Mouse (Mus musculus): ENCODE data around the gene Arl8b.

The Arl8b gene

DNA sequence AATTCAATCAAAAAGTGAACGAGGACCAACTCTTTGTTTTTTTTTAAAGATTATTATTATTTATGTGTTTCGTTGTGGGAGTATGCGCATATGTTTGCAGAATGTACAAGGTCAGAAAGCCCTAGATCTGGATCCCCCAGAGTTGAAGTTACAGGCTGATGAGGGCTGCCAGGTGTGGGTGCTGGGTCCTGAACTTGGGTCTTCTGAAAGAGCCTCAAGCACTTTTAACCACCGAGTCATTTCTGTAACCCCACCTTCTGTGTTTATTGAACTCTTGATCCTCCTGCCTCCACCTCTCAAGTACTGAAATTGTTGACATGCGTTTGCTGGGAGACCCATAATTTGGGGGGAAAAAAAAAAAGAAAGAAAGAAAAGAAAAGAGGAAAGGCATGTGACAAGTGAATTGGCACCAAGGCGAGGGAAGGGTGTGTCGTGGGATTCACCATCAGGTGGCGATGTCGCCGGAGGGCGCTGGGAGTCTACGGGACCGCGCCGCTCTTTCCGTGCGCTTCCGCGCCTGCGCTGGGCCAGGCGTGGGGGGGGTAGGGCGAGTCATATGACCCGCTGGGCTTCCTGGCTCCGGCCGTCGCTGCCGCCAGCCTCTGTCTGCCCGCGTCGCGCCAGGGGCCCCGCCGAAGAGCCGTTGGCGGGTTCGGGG, at the start of gene Arl8b:
Gene Arl8b (plus strand): TSS at position 574 of the 658 bp plus-strand sequence.
- peak; percentile 92 for DNase-seq (ENCODE audit: low spot score)

DNA sequence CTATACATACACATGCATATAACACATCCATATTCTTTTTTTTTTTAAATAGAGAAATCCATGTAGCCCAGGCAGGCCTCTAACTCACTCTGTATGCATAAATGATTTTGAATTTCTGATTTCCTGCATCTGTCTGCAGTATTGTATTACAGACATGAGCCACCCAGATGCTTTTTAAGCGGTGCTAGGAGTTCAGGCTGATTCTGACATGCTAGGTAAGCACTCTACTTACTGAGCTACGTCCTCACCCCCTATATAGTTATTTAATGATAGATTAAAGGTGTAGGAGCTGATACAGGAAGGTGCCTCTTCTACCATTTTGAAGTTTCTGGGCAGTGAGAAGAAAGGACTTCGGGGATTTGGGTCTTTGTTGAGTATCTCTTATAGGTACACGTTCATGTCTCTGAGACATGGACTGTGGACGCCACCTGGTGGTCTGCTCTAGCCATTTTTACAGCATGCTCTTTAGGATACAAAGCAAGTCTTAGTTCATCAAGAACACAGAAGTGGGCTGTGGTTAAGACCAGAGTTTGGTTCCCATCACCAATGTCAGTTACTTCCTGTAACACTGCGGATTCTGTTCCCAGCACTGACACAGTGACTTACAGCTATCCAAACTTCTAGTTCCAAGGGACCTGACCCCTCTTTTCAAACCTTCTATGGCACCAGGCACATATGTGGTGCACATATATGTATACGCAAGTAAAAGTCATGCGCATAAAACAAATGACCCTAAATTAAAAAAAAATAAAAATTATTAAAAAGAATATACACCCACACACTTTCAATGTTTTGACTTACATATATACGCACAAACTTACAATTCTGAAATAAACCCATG, 46.8 kb upstream of the Arl8b start:
- DNase-seq (ENCODE audit: low spot score), result peak; percentile 19

DNA sequence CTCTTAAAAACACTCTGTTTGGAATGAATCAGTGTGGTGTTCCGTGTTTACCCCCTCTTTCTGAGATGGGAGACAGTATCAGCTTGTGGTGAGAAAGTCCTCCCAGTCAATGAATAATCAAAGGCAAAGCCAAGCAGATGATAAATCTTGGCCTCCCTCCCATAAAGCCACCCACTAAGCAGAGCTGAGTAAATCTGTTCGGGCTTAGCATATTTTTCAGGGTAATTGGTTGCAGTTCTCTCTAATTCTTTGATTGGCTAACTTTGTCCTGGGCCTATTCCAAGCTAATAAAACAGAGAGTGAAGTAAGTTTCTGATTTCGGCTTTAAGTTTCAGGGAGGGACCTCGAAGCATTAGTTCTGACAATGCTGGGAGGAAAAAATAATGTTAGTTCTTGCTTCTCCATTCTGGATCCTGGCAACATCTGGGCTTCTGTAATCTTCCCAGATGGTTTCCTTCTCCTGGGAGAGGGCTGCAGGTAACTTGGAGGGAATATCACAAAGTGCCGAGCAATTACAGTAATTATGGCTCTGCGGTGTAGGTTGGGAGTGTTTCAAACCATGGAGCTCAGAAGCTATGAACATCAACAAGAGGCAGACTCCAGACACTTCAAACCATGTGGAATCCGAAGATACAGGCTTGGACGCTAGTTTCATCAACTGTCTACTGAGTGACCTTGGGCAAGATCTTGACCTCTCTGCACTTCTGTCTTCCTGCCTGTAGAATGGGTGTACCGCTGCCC, 44.3 kb upstream of the Arl8b start:
- no peak for DNase-seq (ENCODE audit: low spot score)

DNA sequence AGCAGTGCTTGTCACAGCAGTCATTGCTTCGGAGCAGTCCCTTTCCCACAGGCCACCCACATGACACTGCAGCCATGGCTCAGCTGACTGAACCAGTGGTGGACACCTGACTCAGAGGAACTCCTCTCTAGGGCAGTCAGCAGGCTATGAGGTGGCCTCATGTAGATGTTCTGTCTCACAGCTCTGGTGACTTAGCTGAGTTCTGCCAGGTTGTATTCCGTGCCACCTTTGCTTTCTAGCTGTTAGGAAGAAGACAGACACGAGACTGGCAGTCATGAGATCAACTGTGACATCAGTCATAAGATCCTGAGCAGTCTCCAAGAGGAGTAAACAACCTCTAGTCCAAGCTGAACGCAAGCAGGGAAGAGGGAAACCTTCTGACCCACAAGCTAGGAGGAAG, 42.3 kb upstream of the Arl8b start:
- no peak for DNase-seq (ENCODE audit: low spot score)

DNA sequence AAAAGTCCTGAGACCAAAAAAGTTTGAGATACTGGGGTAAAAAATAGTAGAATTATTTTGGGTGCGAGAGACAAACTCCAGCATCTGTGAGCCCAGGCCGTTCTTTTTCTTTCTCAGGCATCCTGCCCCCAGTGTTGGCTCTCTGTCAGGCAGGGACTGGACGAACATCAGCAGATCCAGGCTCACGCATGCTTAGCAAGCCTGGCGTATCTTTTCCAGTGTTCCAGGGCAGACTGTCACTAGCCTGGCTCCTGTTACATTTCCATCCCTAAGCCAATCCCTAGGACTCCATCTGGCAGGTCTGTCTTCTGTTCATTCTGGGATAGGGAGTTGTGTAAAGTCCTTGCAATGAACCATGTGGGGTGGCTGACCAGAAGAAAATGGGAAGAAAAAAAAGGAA, 39.2 kb upstream of the Arl8b start:
- DNase-seq (ENCODE audit: low spot score), result no peak

DNA sequence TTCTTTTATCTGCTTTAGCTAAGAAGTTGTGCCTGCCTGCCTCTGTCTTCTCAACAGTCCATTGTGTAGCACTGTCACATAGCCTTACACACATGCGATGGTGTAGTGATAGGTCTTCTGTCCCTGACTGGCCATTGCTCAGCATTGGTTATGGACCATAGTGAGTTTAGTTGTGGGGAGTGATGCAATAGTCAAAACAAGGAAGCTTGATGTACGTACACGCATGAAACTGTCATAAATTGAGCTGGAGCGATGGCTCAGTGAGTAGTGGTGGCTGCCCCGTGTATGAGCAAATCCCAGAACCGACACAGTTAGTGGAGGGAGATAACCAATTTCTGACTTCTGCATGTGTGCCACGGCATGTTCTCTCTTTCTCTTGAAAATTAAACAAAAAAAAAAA, 31.6 kb upstream of the Arl8b start:
- no peak for DNase-seq (ENCODE audit: low spot score)

DNA sequence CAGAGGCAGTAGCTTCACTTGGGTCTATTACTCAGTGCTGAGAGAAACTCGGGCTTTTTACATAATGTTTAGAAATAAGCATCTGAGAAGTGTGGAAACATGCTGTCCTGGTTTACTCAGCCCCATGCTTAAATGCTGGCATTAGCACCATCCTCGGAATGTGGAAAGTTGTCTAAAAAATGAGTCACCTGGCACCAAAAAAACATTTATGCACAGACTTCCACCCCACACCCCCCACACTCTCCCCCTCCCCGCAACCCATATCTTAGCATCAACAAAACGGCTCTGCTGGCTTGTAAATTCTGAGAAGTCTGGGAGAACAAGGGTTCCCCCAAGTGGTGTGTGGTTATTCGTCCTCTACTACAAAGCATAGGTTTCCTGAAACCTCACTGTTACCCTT, 30.5 kb upstream of the Arl8b start:
- DNase-seq (ENCODE audit: low spot score), result no peak

DNA sequence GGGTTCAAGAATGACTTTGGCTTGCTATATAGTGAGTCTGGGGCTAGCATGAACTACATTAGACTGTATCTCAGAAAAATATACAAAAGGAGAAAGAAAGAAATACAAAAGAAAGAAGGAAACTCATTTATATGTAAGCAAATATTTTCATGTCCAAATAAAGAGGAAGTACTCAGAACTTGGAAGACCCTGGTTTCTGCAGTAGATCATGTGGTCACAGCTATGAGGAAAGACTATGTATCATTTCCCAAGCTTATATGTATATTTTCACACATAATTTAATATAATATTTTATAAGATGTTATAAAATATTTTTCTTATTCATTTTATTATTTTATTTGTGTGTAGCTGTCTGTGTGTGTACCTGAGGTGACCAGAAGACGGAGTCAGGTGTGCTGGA, 29.4 kb upstream of the Arl8b start:
- no peak for DNase-seq (ENCODE audit: low spot score)

DNA sequence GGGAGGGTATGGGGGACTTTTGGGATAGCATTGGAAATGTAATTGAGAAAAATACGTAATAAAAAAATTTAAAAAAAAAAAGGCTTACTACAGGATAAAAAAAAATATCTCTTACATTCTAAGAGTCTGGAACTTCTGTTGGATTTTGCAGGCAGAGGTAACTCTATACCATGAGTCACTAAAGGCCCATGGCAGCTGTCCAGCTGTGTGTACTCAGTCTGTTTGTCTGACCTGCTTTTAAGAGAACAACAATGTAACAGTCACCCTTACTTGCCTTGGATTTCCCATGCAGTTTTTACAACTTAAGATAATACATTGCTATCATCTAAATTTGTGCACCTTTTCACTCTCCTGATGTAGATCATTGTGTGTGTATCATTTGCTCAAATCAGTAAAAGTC, 28.5 kb upstream of the Arl8b start:
- no peak for DNase-seq (ENCODE audit: low spot score)

DNA sequence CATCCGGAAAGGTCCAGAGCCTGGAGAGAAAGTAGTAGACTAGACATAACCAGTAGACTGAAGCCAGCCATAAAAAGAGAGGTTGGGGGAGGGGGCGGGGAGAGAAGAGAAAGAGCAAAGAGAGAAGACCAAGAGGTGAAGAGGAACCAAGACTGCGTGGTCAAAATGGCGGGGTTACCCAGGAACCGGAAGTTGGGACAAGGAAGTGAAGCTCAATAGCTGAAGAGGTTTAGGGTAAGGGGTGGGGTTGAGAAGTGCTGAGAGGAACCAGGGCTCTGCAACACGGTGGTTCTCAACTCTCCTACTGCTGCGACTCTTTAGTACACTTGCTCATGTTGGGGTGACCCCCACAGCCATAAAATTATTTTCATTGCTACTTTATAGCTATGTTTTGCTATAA, 27.0 kb upstream of the Arl8b start:
- no peak for DNase-seq (ENCODE audit: low spot score)

DNA sequence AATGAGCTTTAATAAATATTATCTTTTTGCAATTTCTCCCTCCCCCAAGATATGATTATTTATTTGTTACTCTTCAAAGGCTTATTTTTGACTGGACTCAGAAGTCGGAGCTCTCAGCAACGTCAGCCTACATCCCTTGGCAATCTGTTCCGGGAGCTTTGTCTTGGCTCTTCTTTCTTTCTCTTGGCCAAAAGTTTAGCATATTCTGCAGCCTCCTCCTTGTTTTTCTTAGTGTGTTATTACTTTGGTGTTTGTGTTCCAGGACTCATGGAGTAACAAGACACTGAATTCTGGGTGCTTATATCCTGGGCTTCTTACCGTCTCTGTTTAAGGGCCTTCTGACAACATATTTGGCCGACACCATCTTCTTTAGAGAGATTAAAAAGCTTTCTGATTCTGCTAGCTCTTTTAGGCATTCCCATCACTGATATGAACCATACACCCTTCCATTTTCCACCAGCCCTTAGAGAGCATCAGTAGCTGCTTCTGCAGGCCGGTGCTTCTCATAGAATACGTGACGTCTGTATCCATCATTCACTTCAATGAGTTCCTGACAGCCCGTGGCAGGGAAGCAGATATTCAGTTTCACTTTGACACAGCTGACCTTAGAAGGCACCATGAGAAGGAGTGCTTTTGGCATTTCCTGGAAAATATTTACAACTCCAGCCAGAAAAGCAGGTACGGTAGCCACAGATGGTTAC, 23.8 kb upstream of the Arl8b start:
- DNase-seq (ENCODE audit: low spot score), result no peak

DNA sequence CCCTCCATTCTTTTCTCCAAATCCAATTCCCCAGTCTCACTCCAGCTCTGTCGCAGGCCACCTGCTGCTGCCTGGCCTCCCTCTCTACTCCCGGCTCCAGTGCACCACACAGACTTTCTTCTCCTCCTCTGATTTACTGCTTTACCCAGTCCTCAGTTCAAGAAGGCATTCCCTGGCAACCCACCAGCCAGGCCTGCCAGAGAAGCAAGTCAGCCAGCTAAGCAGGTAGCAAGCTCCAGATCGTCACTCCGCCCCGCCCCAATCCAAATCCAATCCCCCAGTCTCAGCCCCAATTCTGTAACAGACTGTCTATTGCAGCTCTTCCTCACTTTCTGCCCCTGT, 23.2 kb upstream of the Arl8b start:
- no peak for DNase-seq (ENCODE audit: low spot score)

DNA sequence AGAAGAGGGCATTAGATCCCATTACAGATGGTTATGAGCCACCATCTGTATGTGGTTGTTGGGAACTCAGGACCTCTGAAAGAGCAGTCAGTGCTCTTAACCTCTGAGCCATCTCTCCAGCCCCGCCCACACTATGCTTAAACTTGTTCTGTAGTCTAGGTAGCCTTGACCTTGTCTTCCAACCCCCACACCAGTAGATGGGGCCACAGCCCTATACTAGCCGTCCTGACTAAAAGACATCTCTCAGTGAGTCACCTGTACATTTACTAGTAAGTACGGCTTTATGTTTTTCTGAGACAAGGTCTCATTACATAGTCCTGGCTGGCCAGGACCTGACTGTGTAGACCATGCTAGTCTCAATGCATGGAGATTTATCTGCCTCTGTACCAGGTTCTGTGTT, 12.0 kb upstream of the Arl8b start:
- DNase-seq (ENCODE audit: low spot score), result no peak

DNA sequence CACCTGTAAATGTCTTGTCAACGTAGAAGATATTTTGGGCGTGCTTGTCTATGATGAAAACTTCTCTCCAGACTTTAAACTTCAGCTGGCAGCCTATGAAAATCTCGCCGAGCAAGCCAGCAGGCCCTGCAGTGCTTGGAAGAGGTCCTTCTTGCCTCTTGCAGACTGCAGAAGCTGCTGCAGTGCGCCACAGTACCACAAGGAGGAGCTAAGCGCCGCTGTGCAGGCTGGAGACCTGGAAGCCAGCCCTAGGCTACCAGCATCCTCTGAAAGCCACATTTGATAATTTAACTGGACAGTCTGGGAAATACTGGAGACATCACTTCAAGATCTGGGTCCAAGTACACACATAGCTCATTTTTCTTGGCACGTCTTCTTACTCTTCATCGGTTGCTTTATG, 10.0 kb upstream of the Arl8b start:
- peak; percentile 69 for DNase-seq (ENCODE audit: low spot score)

DNA sequence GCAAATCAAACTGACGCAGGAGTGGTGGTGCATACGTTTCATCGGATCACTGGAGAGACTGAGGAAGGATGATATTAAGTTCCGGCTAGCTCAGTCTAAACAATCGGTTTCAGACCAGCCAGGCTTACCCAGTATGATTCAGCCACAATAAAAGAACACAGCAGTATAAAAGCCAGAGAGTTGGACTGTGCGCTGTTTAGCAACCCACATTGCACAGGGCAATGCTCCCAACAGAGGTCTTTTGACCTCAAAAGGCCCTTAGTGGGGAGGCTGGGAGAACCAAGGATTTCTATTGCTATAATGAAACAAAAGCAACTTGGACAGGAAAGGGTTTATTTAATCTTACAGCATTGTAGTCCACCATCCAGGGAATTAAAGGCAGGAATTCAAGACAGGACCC, 9.4 kb upstream of the Arl8b start:
- DNase-seq (ENCODE audit: low spot score), result no peak

DNA sequence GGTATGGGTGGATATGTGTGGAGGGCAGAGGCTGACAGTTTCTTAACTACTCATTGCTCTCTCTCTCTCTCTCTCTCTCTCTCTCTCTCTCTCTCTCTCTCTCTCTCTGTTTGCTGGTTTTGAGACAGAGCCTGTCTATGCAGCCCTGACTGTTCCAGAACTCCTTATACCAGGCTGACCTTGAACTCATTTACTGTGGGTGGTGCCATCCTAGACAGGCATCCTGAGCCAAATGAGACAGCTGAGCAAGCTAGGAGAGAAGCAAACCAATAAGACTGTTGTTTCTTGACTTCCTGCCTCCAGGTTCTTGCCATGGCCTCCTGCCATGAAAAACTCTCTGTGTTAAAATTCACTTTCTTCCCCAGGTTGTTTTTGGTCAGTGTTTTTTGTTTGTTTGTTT, 6.6 kb upstream of the Arl8b start:
- DNase-seq (ENCODE audit: low spot score), result peak; percentile 6

DNA sequence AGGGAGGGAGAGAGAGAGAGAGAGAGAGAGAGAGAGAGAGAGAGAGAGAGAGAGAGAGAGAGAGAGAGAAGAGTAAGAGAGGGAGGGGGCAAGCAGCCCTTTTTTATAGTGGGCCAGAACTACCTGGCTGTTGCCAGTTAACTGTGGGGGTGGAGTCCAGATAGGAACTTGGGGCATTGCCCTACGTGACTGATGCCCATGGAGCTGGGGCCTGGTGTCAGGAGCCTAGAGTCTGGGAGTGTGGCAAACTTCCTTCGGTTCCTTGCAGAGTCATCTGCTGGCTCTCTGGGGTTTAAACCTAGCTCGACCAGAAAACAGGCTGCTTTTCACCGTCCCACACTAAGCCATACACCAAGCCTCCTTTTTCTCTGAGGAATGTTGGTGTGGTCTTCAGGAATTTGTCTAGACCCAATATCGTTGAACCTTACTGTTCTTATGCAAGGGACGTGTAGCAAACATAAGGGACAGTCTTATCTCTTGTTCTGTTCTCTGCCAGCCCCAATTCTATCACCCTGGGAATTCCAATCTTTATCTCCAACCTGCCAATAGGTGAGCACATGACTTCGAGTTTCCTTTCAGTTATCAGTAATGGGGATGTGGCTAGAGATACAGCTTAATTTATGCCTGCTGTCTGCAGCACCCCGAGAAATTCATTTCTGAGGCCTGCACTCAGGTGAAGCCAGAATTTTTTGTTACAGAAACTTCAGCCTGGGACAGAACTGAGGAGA, 5.2 kb upstream of the Arl8b start:
- no peak for DNase-seq (ENCODE audit: low spot score)

DNA sequence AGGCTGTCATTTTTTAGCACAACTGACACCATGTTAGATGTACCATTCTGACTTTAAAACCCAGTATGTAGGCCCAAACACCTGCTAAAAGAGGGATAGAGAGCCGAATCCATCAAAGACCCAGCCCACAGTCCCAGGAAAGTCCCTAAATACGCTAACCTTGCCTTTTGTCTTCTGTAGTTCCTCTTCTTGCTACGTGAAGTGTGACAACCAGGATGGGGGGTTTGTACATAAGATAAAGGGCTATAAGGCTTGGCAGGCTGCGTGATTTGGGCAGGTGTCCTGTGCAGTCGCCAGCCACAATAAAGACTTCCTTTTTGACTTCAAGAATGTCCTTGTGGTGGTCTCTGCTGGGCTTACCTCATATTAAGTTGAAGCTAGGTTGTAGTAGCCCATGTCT, 4.5 kb upstream of the Arl8b start:
- DNase-seq (ENCODE audit: low spot score), result no peak

DNA sequence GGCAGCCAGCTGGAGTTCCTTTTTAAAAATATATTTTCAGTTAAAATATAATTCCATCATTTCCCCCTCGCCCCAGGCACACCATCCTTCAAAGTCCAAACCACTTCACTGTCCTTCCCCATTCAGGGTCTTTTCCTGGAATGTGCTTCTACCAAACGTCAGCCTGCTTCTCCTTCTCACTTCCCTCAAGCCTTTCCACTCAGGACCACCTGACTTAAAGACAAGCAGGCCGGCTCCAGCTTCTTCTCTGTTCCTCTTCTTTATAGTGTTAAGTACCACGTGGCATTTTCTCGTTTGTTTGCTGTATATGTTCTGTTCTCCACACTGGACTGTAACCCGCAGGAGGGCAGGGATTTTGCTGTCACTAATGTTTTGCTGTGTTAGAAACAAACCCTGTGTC, 1.0 kb upstream of the Arl8b start:
- peak; percentile 6 for DNase-seq (ENCODE audit: low spot score)

DNA sequence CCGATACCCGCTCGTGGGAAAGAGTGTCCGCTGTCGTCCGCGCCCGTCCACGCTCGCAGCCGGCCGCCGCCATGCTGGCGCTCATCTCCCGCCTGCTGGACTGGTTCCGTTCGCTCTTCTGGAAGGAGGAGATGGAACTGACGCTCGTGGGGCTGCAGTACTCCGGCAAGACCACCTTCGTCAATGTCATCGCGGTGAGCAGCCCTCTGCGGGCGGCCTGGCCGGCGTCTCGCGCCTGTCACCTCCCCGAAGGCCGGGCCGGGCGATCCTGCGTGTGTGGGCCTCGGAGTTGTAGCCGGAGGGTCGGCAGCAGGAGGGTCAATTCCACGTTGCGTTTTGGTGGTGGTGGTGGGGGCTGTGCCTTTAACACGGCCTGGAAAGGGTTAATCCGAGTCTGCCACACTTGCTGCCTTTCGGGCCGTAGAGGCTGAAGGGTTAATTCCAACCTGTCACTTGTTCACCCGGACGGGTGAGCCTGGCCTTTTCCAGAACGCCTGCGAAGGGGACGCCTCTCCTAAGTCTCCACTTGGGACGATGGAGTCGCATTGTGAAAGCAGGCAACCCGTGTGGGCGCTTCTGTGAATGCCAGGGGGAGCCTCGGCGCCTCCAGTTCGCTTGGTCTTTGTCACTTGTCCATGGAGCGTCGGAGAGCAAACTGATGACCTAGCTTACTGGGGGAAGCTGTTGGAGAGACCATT, 434 bp downstream of the Arl8b start:
- DNase-seq (ENCODE audit: low spot score), result no peak

DNA sequence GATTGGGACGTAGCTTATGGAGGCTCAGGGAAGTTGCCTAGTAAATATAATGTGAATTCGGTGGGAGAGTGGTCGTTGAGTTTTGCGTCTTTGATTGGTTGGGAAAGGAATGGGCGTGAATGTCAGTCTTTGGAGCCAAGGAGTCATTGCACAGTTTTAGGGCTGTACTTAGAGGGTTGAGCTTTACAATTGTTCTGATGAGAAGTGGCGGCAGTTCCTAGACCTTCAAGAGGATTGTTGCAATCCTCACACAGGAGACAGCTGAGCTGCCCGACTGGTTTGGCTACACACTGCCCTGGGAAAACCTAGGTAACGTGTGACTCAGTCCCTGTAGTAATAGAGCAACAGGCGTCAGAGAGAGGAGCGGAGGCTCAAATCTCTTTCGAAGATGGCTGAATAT, 1.2 kb downstream of the Arl8b start:
- no peak for DNase-seq (ENCODE audit: low spot score)

Measured in testis, postnatal 14 days (tissue).